Mouse (Mus musculus) spleen, adult 2 months (tissue): Measurements from ENCODE around the gene Ubn2. TPM values are rescaled to one million over a fixed set of nuclear protein-coding genes. Genes with fewer than 3 reads are reported as not detected.

ENCODE experiments used
- DNase-seq, 2 experiments: peaks; one replicate each; pipeline versions ENCODE4 v3.0.0 to v3.0.0-alpha.2; 2012 to 2021; ENCODE audit warnings: low spot score in 2 of 2, low read depth in 1 of 2
- H3K27ac ChIP-seq: fragments of 200-500 bp; 2 replicates; pipeline ENCODE4 v1.5.1; 2012; ENCODE audit warnings: low read length, inconsistent platforms; ENCODE audit not compliant: insufficient read depth
- H3K27me3 ChIP-seq: fragments of 200-500 bp; 2 replicates; pipeline ENCODE4 v1.6.1; 2012; ENCODE audit warnings: mild to moderate bottlenecking, moderate library complexity, low read length, inconsistent platforms; ENCODE audit not compliant: control insufficient read depth, insufficient read depth
- H3K36me3 ChIP-seq: fragments of 200-500 bp; 2 replicates; pipeline ENCODE4 v1.6.1; 2012; ENCODE audit warnings: mild to moderate bottlenecking, low read length, inconsistent platforms; ENCODE audit not compliant: control insufficient read depth, insufficient read depth
- H3K4me1 ChIP-seq: fragments of 200-500 bp; 2 replicates; pipeline ENCODE4 v1.6.1; 2011; ENCODE audit warnings: inconsistent platforms; ENCODE audit not compliant: control insufficient read depth, insufficient read depth, insufficient read length
- H3K4me3 ChIP-seq: fragments of 200-500 bp; 2 replicates; pipeline ENCODE4 v1.5.1; 2011; ENCODE audit warnings: mild to moderate bottlenecking, inconsistent platforms; ENCODE audit not compliant: insufficient read depth, insufficient read length; ENCODE audit errors: extremely low read depth
- CTCF ChIP-seq: fragments of 200-500 bp; IDR thresholded peaks from 2 replicates; pipeline ENCODE4 v1.5.1; 2011; ENCODE audit warnings: mild to moderate bottlenecking, inconsistent platforms; ENCODE audit not compliant: insufficient read depth, insufficient read length, insufficient replicate concordance; ENCODE audit errors: extremely low read depth
- POLR2A ChIP-seq: fragments of 200-500 bp; IDR thresholded peaks from 2 replicates; pipeline ENCODE4 v1.6.1; 2011; ENCODE audit warnings: low read depth, low read length, inconsistent platforms
- WGBS: fragments of 180-500 bp; shearing (Covaris S2); methylation state at CpG from one replicate; pipeline ENCODE4 v1.1.7; 2018; 5-methylcytosine and 5-hydroxymethylcytosine counted together
- polyA plus RNA-seq: library from polyadenylated mRNA; depleted of rRNA; stranded (reverse); fragments of >200 nt; gene quantifications from 2 replicates; pipeline ENCODE4 v1.2.3, GENCODE M21; 2012

Ubn2 gene
- polyA plus RNA-seq, 1 experiment, result 4.9 TPM

GRCm38 (mm10) chr6:38512830-38513229, 79.1 kb downstream of the Ubn2 start:
- TF ChIP-seq POLR2A (no peak), CTCF (no peak)
- DNase-seq, result no peak
- H3K27me3 ChIP-seq, result no peaks in the 10 kb centered on the region
- H3K27ac ChIP-seq, result no peak overlapping the region
- no peaks in the 10 kb centered on the region for H3K36me3 ChIP-seq
- no peaks in the 10 kb centered on the region for H3K4me1 ChIP-seq
- no peak overlapping the region for H3K4me3 ChIP-seq

- Histone ChIP-seq H3K27me3 (no peaks in the 10 kb centered on the region), H3K4me1 (no peaks in the 10 kb centered on the region), H3K4me3 (no peak overlapping the region), H3K27ac (no peak overlapping the region), H3K36me3 (no peaks in the 10 kb centered on the region)
- no peak for DNase-seq
- WGBS, result 92% methylated on average over 4 of the region's 4 CpGs
- TF ChIP-seq POLR2A, result no peak
- TF ChIP-seq CTCF, result no peak
Observed at GRCm38 (mm10) chr6:38515201-38515600, 81.5 kb downstream of the Ubn2 start.

- WGBS, result 47% methylated on average over 8 of the region's 8 CpGs
- no peak overlapping the region for H3K27ac ChIP-seq
- no peaks in the 10 kb centered on the region; the same call in 1 of the 2 replicates for H3K36me3 ChIP-seq
- no peak overlapping the region for H3K4me3 ChIP-seq
- DNase-seq, result no peak
- H3K27me3 ChIP-seq, result no peaks in the 10 kb centered on the region
- TF ChIP-seq CTCF (no peak), POLR2A (no peak)
- H3K4me1 ChIP-seq, result no peaks in the 10 kb centered on the region
Observed at GRCm38 (mm10) chr6:38523851-38524250, 90.1 kb downstream of the Ubn2 start.

- H3K27ac ChIP-seq, result peak overlapping the region; percentile 3; the same call in 1 of the 2 replicates
- no peak for DNase-seq
- H3K4me1 ChIP-seq, result no peaks in the 10 kb centered on the region
- no peaks in the 10 kb centered on the region for H3K36me3 ChIP-seq
- no peak overlapping the region for H3K4me3 ChIP-seq
- TF ChIP-seq CTCF (no peak), POLR2A (no peak)
- no peaks in the 10 kb centered on the region for H3K27me3 ChIP-seq
- 40% methylated on average over 5 of the region's 5 CpGs for WGBS
Observed at GRCm38 (mm10) chr6:38531211-38531820, 97.6 kb downstream of the Ubn2 start.

- DNase-seq, result peak in 1 of 2 experiments; percentile 32
- WGBS, result 7% methylated on average over 25 of the region's 25 CpGs
- Histone ChIP-seq H3K4me1 (no peaks in the 10 kb centered on the region), H3K4me3 (peak overlapping the region; percentile 74), H3K27ac (peak overlapping the region; percentile 95), H3K36me3 (no peaks in the 10 kb centered on the region), H3K27me3 (no peaks in the 10 kb centered on the region)
- no peak for TF ChIP-seq POLR2A
- no peak for TF ChIP-seq CTCF
Observed at GRCm38 (mm10) chr6:38532500-38533420, 99.0 kb downstream of the Ubn2 start.

GRCm38 (mm10) chr6:38533428-38534405, 100.0 kb downstream of the Ubn2 start, which contains the start of gene Fmc1:
Gene Fmc1 (plus strand): TSS chr6:38533502.
- H3K27ac ChIP-seq, result peak within 1 kb of the TSS; percentile 95
- peak; percentile 95 to 99 for DNase-seq
- TF ChIP-seq POLR2A, result peak; percentile 82
- no peak for TF ChIP-seq CTCF
- 2% methylated on average over 41 of the region's 41 CpGs for WGBS
- no peaks in the 10 kb centered on the region for H3K36me3 ChIP-seq
- H3K4me1 ChIP-seq, result no peaks in the 10 kb centered on the region
- peak within 1 kb of the TSS; percentile 79 for H3K4me3 ChIP-seq
- no peaks in the 10 kb centered on the region for H3K27me3 ChIP-seq
